Mouse (Mus musculus) adrenal gland, postnatal 36 days (tissue): Measurements from ENCODE around the gene Osbp. TPM values are rescaled to one million over a fixed set of nuclear protein-coding genes. Genes with fewer than 3 reads are reported as not detected.
A peak's percentile ranks its signal among the peaks of the same experiment; 100 is the strongest.

ENCODE experiments used
- DNase-seq, 2 experiments: peaks; one replicate each; pipeline ENCODE4 v3.0.0; 2021; ENCODE audit warnings: mixed read lengths in 1 of 2
- microRNA-seq: library from miRNA; unstranded; fragments of <30 nt; microRNA quantifications from one replicate; pipeline ENCODE4 v1.2.0, GENCODE M21; 2021
- total RNA-seq, 2 experiments: library from RNA; stranded (reverse); gene quantifications; 2 replicates each; pipeline ENCODE4 v1.2.3; 2021

Osbp gene
- total RNA-seq, 2 experiments from 2014 or later: 81.5 to 117 TPM

DNA sequence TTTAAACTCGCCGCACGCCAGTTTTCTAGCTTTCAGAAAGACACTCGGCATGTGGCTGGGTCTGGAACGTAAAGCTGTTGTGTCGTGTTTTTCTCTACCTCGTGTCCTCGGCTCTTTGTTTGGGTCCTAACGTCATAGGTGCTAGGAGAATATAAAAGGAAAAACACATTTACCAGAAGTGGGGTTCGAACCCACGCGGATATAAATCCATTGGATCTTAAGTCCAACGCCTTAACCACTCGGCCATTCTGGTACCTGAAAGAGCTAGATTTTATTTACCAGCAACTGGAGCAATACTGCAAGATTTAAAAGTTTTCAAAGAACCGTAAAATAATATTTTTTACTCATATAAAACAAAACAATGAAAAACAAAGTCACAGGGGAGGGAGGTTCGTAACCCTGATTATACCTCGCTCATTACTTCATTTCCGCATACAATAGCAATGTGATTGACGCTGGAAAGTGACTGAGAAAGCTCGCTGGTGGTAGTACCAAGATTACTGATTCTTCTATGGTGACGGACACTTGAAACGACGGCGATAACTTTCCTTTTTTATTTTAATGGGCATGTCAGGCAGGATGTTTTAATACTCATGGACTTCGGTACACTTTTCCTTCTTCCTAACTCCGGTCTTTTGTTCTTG, 45.3 kb downstream of the Osbp start:
- DNase-seq: peak; percentile 70 to 71

DNA sequence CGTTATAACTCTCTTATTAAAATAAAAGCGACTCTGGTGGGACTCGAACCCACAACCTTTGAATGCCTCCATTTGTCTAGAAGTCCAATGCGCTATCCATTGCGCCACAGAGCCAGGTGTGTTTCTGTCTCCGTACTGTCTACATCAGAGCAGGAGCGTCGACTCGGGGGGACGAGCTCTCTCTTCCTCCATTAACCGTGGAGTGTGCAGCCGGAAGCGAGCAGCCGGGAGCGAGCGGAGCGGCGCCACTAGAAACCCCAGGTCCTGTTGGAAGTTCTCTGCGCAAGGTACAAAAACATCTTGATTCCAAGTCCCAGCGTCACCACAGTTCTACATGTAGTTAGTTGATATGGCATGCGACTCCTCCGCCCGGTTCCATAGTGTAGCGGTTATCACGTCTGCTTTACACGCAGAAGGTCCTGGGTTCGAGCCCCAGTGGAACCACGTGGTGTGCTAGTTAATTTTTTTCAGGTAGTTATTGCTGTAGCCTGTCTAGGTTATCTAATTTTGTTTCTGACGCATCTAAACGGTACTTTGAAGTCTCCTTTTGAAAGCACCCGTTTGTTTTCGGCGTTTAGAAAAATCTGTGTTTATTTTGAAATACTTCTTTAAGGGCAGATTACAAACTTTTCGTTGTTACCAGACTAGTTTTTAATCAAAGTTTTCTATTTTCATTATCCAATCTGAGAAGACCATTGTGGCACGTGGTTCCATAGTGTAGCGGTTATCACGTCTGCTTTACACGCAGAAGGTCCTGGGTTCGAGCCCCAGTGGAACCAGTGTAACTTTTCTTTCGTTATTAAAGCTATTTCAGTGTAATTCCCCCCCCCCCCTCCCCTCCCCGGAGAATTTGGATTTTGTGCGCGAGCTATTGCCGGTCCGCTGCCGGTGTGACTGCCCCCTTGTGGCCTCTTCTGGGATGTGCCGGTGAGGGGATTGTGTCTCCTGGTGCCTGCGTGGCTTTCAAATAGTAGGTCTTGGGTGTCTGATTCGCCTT, 46.1 kb downstream of the Osbp start:
- peak; percentile 91 for DNase-seq

DNA sequence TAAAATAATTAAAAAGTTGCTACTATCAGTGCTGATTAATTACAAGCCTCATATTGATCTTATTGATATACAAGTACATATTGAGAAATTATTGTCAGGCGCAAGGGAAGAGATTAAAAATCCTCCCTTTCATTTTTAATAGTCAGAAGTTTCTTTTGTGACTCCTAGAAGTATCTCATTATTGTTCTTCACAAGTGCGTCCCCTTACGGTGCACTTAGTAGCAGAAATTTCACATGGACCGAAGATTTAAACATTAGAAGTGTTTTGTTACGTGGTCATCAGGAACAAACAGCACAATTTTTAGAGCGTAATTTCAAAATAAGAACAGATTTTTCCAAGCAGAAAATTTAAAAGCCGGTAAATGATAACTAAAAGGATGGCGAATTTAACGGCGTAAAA, 46.9 kb downstream of the Osbp start:
- no peak for DNase-seq

DNA sequence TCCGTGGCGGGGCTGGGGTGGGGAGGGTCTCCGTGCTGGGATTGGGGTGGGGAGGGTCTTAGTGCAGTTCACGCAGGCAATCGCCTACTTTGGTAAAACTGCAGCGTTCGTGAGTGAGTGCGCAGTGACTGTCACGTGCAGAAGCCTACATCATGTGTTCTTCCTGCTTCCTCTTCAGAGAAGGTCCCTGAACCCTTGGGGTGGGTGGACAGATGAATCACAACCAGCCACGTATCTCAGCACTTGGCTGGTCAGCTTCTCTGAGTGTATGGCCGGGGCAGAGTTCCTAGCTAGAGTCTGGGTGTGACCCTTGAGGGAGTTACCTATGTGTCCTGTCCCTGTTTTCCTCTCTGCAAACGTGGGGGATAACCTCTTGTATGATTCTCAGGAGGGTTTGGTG, 47.5 kb downstream of the Osbp start:
- DNase-seq: peak; percentile 80

DNA sequence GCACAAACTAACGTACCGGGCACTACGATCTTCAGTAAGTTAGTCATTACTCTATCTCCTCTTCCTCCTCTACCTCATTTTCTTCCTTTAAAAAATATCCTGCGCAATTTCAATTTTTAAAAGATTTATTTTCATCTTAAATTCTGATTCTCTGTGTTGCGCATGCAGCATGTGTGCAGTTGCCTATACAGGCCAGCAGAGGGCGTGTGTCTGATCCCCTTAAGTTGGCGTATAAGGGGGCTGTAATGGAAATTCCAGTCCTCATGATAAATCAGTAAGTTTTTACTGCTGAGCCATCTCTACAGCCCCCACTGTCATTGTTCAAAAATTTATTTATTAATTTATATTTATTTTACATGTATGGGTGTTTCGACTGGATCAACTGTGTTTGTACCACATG, 50.0 kb downstream of the Osbp start:
- no peak for DNase-seq

DNA sequence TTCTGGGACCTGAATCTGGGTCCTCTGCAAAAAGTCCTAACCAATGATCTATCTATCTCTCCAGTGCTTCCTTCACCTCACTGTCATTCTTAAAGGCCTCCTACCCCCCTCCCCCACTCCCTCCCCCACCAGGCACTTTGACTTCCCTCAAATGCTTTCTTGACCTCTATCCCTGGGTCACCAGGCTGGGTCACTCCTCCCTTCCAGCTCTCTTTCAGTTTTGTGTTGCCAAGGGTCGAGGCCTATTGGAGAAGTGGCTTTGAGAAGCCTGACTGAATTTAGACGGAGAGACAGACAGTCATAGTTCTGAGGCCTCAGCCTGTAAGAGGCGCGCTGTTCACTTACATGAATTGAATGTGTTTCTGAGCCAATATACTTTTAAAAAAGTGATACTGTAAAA, 50.5 kb downstream of the Osbp start:
- no peak for DNase-seq

DNA sequence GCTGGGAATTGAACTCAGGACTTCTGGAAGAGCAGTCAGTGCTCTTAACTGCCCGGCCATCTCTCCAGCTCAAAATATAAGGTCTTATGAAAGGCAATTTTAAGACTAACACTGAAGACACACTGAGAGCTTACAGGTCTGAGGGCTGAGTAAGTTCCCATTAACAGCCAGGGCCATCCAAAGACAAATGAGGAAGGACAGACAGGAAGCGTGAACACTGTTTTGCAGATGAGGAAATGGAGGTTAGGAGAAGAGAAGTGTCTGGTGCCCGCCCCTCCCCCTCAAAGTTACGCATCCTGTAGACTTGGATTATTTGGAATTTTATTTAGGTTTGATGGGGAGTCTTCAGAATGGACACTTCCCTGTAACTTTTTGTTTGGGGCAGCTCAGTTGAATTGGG, 58.4 kb downstream of the Osbp start:
- DNase-seq: no peak

DNA sequence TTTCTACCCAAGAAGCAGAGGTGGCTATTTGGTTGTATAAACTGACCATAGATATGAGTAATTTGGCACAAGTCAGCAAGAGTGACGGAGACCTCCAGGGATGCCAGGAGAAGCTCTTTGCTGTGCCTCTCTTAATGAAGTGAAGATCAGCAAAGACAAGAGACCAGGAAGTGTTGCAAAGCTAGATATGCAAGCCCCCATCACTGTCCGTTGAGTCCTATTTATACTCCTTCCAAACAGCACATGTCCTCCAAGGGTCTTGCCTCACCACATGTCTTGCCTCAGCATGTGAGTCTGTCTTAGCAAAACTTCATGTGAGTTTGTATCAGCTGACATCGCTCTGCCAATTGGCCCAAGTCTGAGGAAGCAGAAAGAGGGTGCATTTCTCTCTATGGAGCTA, 59.6 kb downstream of the Osbp start:
- DNase-seq: no peak

DNA sequence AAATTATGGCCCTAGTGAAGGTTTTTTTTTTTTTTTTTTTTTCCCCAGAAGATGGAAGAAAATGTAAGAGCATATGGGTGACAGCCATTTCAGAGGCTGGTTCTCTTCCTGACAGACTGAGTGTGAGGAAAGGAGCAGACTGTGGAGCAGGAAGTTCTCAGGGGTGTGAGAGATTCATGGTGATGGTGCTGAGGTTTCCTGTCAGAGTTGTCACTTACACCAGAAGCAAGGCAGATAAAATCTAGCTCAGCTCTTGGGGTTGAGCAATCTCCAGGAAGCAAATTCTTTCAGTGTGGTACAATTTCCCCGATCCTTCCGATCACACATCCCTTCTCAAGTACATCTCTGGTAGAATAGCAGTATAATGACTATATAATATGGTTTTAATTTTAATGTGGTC, 60.9 kb downstream of the Osbp start:
- DNase-seq: no peak

DNA sequence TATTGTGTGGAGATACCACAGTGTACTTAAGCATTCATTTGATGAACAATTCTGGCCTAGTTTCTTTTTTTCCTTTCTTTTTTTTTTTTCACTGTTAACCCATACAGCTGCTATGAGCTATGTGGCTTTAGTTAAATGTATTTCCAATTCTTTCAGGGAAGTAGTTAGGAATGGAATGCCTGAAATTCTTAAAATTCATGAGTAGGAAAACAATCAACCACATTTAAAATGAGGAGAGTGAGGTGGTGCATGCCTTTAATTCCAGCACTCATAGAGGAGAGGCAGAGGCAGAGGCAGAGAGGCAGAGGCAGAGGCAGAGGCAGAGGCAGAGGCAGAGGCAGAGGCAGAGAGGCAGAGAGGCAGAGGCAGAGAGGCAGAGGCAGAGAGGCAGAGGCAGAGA, 72.0 kb downstream of the Osbp start:
- no peak for DNase-seq

DNA sequence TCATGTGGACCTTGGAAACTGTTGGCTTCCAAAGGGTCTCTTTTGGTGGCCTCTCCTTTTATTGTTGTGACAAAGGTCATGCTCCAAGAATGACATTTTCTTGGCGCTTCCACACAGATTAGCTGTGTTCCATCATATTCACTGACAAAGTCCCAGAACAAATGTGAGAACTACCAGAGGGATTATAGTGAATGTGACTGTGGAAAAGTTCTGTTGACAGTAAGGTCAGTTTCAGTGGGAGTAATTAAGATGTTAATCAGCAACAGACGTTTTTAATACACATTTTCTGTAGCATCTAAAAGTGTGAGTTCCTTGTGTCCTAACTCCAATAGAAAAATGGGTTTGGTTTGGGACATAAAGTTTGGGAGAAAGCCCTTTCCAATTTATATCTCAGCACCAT, 75.5 kb downstream of the Osbp start, which contains the start of gene Olfr1423:
TSS of gene Olfr1423 (minus strand) at position 101 of the 400 bp plus-strand sequence.
- DNase-seq: no peak

DNA sequence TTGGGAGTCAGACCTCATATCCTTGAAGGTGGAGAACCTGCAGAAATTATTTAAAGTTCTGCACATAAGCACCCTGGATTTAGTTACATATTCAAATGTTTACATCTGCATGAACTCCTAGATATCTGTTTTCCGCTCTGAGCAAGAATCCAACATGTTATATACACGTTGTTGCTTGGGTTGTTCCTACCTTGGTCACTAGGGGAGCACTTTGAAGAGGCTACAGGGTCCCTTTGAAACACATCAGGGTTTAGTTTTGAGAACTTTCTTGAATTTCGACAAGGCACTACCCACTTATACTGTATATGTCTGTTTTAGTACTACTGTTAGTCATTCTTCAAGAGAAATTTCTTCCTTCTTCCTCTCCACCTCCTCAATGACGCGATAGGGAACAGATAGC, 77.4 kb downstream of the Osbp start:
- no peak for DNase-seq

Small RNAs within 50 kb of the gene (microRNA-seq; reads per million reads assigned to microRNA genes)
- 1.7 reads per million for gene Mir6994

Other genes starting within 250 kb of the Osbp start
- gene Gif, start 218.4 kb upstream of the Osbp start, total RNA-seq: not detected
- gene Mrpl16, start 195.6 kb upstream of the Osbp start, total RNA-seq: 10 to 100 TPM; 63.8 to 67.8 TPM
- 1 to 10 TPM; 8.4 to 9.2 TPM for gene Stx3, start 146.5 kb upstream of the Osbp start, total RNA-seq
- gene Olfr1417, start 126.7 kb upstream of the Osbp start, total RNA-seq: not detected
- not detected for gene Olfr1418, start 104.9 kb upstream of the Osbp start, total RNA-seq
- not detected for gene Olfr1419, start 90.8 kb upstream of the Osbp start, total RNA-seq
- not detected for gene Olfr1420, start 79.4 kb upstream of the Osbp start, total RNA-seq
- 10 to 100 TPM; 25.0 to 28.2 TPM for gene Patl1, start 53.5 kb upstream of the Osbp start, total RNA-seq
- gene Olfr1423, start 75.4 kb downstream of the Osbp start, total RNA-seq: not detected
- gene Olfr1424, start 96.7 kb downstream of the Osbp start, total RNA-seq: not detected
- not detected for gene Olfr1425, start 111.8 kb downstream of the Osbp start, total RNA-seq
- gene Olfr1426, start 126.1 kb downstream of the Osbp start, total RNA-seq: not detected
- not detected for gene Olfr1427, start 137.4 kb downstream of the Osbp start, total RNA-seq
- gene Olfr1428, start 150.0 kb downstream of the Osbp start, total RNA-seq: not detected
- not detected for gene Olfr76, start 157.3 kb downstream of the Osbp start, total RNA-seq
- gene Olfr1555-ps1, start 204.2 kb downstream of the Osbp start, total RNA-seq: not detected
- not detected for gene Olfr1431, start 234.7 kb downstream of the Osbp start, total RNA-seq